Mouse (Mus musculus) limb, embryonic 14.5 days (tissue): Measurements from ENCODE around the gene Col4a3. TPM values are rescaled to one million over a fixed set of nuclear protein-coding genes. Genes with fewer than 3 reads are reported as not detected.

Experiments
- ATAC-seq: fragments of 200-750 bp; cut with Nextera tagmentation; 2 replicates; pipeline ENCODE4 v1.8.0; 2017; ENCODE audit warnings: low read depth, moderate number of reproducible peaks, moderate TSS enrichment; ENCODE audit not compliant: low FRiP score
- DNase-seq: peaks from one replicate; pipeline ENCODE4 v3.0.0-alpha.2; 2015; ENCODE audit warnings: low spot score
- H3K27ac ChIP-seq: fragments of 300-500 bp; sonication (generic); replicated peaks from 2 replicates; pipeline ENCODE4 v1.5.1; 2014; ENCODE audit warnings: low read depth, mild to moderate bottlenecking, low read length, moderate library complexity, mixed read lengths
- H3K27me3 ChIP-seq: fragments of 300-500 bp; sonication (generic); 2 replicates; pipeline ENCODE4 v1.6.1; 2014; ENCODE audit warnings: low read length, mixed read lengths; ENCODE audit not compliant: control insufficient read depth, insufficient read depth
- H3K36me3 ChIP-seq: fragments of 300-500 bp; sonication (generic); 2 replicates; pipeline ENCODE4 v1.6.1; 2014; ENCODE audit warnings: mild to moderate bottlenecking, low read length, moderate library complexity, mixed read lengths; ENCODE audit not compliant: control insufficient read depth, insufficient read depth
- H3K4me1 ChIP-seq: fragments of 300-500 bp; sonication (generic); 2 replicates; pipeline ENCODE4 v1.6.1; 2014; ENCODE audit warnings: antibody characterized with exemption, low read length, mixed read lengths; ENCODE audit not compliant: control insufficient read depth, insufficient read depth
- H3K4me2 ChIP-seq: fragments of 300-500 bp; sonication (generic); replicated peaks from 2 replicates; pipeline ENCODE4 v1.6.1; 2014; ENCODE audit warnings: low read depth, mild to moderate bottlenecking, low read length, moderate library complexity; ENCODE audit not compliant: severe bottlenecking
- H3K4me3 ChIP-seq: fragments of 300-500 bp; sonication (generic); replicated peaks from 2 replicates; pipeline ENCODE4 v1.5.1; 2014; ENCODE audit warnings: low read length
- H3K9ac ChIP-seq: fragments of 300-500 bp; sonication (generic); 2 replicates; pipeline ENCODE4 v1.6.1; 2014; ENCODE audit warnings: mild to moderate bottlenecking, low read depth, low read length, moderate library complexity; ENCODE audit not compliant: severe bottlenecking
- H3K9me3 ChIP-seq: fragments of 300-500 bp; sonication (generic); 2 replicates; pipeline ENCODE4 v1.6.1; 2016; ENCODE audit warnings: low read length; ENCODE audit not compliant: control insufficient read depth
- POLR2A ChIP-seq: fragments of 200-500 bp; IDR thresholded peaks from 2 replicates; pipeline ENCODE4 v1.8.0; 2012; ENCODE audit warnings: inconsistent platforms, mild to moderate bottlenecking, moderate library complexity, borderline replicate concordance; ENCODE audit not compliant: insufficient read depth, insufficient read length; ENCODE audit errors: extremely low read depth
- WGBS: fragments of 180-500 bp; shearing (Covaris S2); extraction: QIAGEN DNeasy Blood & Tissue Kit; methylation state at CpG from one replicate; pipeline ENCODE4 v1.1.7; 2014; 5-methylcytosine and 5-hydroxymethylcytosine counted together
- polyA plus RNA-seq, 2 experiments: library from polyadenylated mRNA; depleted of rRNA in 1 of 2; stranded (reverse) in 1 of 2; unstranded in 1 of 2; fragments of >200 nt; fragmentation: Nextera tagmentation in 1 of 2; extraction: Ambion mirVana in 1 of 2; gene quantifications; 2 replicates each; pipeline versions ENCODE4 v1.2.1 to v1.2.3; 2012 to 2014

The Col4a3 gene
- polyA plus RNA-seq, 2 experiments, result 0.03 to 0.04 TPM

DNA sequence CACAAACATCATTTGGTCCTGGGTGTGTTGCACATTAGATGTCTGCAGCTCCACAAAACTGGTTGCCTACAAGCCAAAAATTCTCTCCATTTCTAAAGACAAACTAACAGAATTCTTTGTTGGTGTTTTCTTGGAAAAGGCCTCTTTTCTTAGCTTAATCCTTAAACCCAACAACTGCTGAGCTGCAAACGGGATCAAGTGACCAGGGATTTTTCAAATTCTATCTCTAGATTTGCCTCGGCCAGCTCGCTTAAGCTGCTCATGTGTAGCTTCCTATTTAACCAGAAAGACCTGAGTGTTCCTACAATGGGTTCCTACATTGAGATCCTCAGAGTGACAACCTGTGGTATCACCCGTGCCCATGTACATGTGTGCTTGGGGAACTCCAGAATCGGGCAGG is 33.3 kb downstream of the Col4a3 start:
- Histone ChIP-seq H3K27me3 (no peaks in the 10 kb centered on the region), H3K4me2 (no peak overlapping the region), H3K27ac (no peak overlapping the region), H3K9me3 (no peaks in the 10 kb centered on the region), H3K4me1 (no peaks in the 10 kb centered on the region), H3K36me3 (no peaks in the 10 kb centered on the region), H3K4me3 (no peak overlapping the region), H3K9ac (no peak overlapping the region)
- ATAC-seq, result no peak
- no peak for TF ChIP-seq POLR2A
- WGBS, result 91% methylated on average over 5 of the region's 5 CpGs
- DNase-seq, result no peak

DNA sequence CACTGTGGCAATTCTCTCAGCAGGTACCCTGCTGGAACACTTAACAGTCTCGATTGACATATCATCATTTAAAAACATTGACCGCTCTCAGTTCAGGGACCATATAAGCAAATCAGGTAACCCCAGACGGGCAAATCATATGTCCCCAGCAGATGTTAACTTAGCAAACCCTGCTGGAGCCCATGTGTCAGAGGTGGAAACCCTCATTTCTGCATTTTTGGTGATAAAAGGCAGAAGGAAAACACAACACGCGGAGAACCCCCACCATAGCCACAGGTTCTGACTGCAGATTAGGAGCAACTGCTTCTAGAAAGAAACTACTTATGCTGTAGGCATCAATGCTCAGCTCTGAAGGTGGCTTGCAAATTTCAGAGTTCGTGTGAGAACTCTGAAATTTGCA is 38.2 kb downstream of the Col4a3 start:
- Histone ChIP-seq H3K4me1 (no peaks in the 10 kb centered on the region), H3K9ac (no peak overlapping the region), H3K36me3 (no peaks in the 10 kb centered on the region), H3K9me3 (no peaks in the 10 kb centered on the region), H3K27me3 (no peaks in the 10 kb centered on the region), H3K4me2 (no peak overlapping the region), H3K4me3 (no peak overlapping the region), H3K27ac (no peak overlapping the region)
- TF ChIP-seq POLR2A, result no peak
- WGBS, result 71% methylated on average over 6 of the region's 6 CpGs
- no peak for ATAC-seq
- DNase-seq, result no peak

DNA sequence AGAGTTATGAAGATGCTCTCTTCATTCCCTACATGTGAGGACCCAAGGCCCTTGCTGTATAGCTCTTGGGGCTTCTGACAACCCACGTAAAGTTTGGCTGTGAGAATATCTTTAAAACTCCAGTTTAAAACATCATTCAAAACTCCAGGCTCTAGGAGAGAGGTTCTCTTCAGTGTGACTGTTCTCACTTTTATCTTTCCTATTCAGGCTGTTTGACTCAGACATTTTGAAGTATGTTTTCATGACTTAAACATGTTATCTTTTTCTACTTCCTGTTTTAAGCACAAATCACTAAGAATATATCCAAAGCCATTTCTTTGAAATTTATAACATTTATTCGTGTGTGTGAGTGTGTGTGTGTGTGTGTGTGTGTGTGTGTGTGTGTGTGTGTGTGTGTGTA is 38.8 kb downstream of the Col4a3 start:
- ATAC-seq, result no peak

DNA sequence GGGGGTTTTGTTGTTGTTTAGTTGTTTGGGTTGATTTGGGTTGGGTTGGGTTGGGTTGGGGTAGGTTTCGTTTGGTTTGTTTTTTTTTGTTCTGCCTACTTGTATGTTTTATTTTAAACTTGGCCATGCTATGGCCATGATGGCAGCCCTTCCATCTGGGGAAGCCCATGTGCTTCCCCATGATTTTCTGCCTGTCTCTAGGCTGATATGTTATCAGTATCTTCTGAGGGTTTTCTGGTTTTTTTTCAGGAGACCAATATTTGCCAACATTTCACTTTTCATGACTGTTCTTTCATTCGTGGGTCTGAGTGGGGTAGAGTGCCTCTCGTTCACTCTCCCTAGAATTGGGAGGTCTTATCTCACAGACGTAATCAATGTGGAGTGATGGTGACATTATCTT is 40.9 kb downstream of the Col4a3 start:
- TF ChIP-seq POLR2A, result no peak
- DNase-seq (no peak), ATAC-seq (no peak)
- 76% methylated on average over 4 of the region's 4 CpGs for WGBS
- Histone ChIP-seq H3K9me3 (no peaks in the 10 kb centered on the region), H3K27me3 (no peaks in the 10 kb centered on the region), H3K27ac (no peak overlapping the region), H3K4me1 (no peaks in the 10 kb centered on the region), H3K9ac (no peak overlapping the region), H3K4me3 (no peak overlapping the region), H3K4me2 (no peak overlapping the region), H3K36me3 (no peaks in the 10 kb centered on the region)

More for the DNA sequence above, 38.8 kb downstream of the Col4a3 start:
- no peak overlapping the region for H3K27ac ChIP-seq
- no peaks in the 10 kb centered on the region for H3K27me3 ChIP-seq
- DNase-seq, result no peak
- no peak overlapping the region for H3K4me3 ChIP-seq
- H3K9ac ChIP-seq, result no peak overlapping the region
- no peak for TF ChIP-seq POLR2A
- 84% methylated on average over 2 of the region's 2 CpGs for WGBS
- H3K4me2 ChIP-seq, result no peak overlapping the region
- no peaks in the 10 kb centered on the region for H3K36me3 ChIP-seq
- no peaks in the 10 kb centered on the region for H3K4me1 ChIP-seq
- no peaks in the 10 kb centered on the region for H3K9me3 ChIP-seq

DNA sequence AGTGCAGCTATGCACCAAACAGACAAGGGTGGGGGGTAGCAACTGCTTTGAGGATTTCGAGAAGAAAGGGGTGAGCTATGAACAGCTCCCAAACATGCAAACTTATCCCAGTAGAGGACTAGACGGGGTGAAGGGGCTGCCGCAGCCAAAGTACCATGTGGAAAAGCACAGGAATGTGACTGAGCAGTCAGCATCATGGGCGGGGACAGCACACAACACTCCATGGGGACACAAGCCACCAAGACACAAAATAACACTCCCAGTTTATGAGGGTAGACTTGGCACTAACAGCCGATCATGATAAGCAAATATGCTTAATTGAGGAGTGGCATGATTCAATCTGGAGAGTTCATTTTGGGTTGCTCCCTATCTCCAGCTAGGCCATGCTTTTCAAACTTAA is 42.8 kb downstream of the Col4a3 start:
- H3K4me3 ChIP-seq, result no peak overlapping the region
- no peak for TF ChIP-seq POLR2A
- H3K9me3 ChIP-seq, result no peaks in the 10 kb centered on the region
- H3K4me1 ChIP-seq, result no peaks in the 10 kb centered on the region
- 74% methylated on average over 5 of the region's 5 CpGs for WGBS
- H3K9ac ChIP-seq, result no peak overlapping the region
- no peaks in the 10 kb centered on the region for H3K36me3 ChIP-seq
- H3K4me2 ChIP-seq, result no peak overlapping the region
- ATAC-seq, result no peak
- H3K27me3 ChIP-seq, result no peaks in the 10 kb centered on the region
- no peak for DNase-seq
- H3K27ac ChIP-seq, result no peak overlapping the region

DNA sequence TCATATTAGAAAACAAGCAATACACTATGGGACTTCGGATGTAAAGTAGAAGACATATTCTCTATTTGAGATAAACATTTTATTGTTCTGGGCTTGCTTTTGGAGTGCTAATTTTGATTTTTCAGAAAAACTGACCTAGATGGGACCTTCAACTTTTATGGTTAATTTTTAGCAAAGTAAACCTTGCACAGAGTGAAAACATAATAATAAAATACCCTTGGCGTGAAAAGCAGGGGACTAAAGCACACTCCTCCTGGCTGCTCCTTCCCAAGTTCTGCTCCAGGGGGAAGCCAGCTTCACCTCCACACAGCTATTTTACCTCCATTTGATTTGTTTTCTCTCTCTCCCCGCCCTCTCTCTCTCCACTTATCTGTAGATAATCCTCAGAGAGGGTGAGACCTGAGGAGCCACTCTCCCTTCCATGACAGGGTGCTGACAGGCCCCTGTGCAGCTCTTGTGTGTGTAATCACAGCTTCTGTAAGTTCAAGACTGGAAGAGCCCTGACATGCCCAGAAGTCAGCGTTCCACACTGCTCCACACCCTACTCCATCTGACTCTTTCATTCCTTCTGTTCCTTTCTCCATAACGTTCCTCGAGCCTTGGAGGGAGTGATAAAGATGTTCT is 44.6 kb downstream of the Col4a3 start:
- Histone ChIP-seq H3K4me2 (no peak overlapping the region), H3K4me3 (no peak overlapping the region), H3K27ac (no peak overlapping the region), H3K4me1 (no peaks in the 10 kb centered on the region), H3K36me3 (no peaks in the 10 kb centered on the region), H3K27me3 (no peaks in the 10 kb centered on the region), H3K9me3 (no peaks in the 10 kb centered on the region), H3K9ac (no peak overlapping the region)
- TF ChIP-seq POLR2A, result no peak
- DNase-seq (no peak), ATAC-seq (no peak)
- 71% methylated on average over 6 of the region's 6 CpGs for WGBS
